21 mouse cellular contexts compared by ENCODE assay signal in genomic region chr5:15961866-15962265, GRCm38 (mm10). TPM values are rescaled to one million over a fixed set of nuclear protein-coding genes. Genes with fewer than 3 reads are reported as not detected.
A peak's percentile ranks its signal among the peaks of the same experiment; 100 is the strongest.
DNase-seq lines count a peak whose midpoint lies in the region; ATAC-seq and TF ChIP-seq lines count a peak whose summit lies in the region.
"Had no signal": no experiment of that assay in that cellular context is flagged by ENCODE, and none has a peak within 500 bp of the region (broad histone marks: within the 10 kb centered on the region; RNA-seq: fewer than 3 reads in every experiment).

No protein-coding gene starts in this region.

- no peak overlapping the region for H3K4me3 ChIP-seq in heart, embryonic 12.5 days
- H3K4me3 ChIP-seq in lung, adult 2 months (replicated peaks; ENCODE audit: extremely low read depth, low read depth, low read length), result no peak overlapping the region
- H3K4me3 ChIP-seq: heart, embryonic 15.5 days; hindbrain, embryonic 13.5 days; intestine, embryonic 15.5 days; kidney, embryonic 15.5 days; liver, embryonic 13.5 days; neural tube, embryonic 12.5 days had no signal

- no peak overlapping the region for H3K9ac ChIP-seq in heart, embryonic 12.5 days
- H3K9ac ChIP-seq: heart, embryonic 15.5 days; hindbrain, embryonic 13.5 days; intestine, embryonic 15.5 days; kidney, embryonic 15.5 days; liver, embryonic 13.5 days; neural tube, embryonic 12.5 days had no signal

- no peak overlapping the region for H3K27ac ChIP-seq in heart, embryonic 12.5 days (ENCODE audit: poor library complexity, severe bottlenecking)
- H3K27ac ChIP-seq: heart, embryonic 15.5 days; hindbrain, embryonic 13.5 days; intestine, embryonic 15.5 days; kidney, embryonic 15.5 days; liver, embryonic 13.5 days; macrophage; neural tube, embryonic 12.5 days had no signal

- 77% methylated on average over 2 of the region's 2 CpGs for WGBS in heart, embryonic 12.5 days
- WGBS in lung, adult 2 months, result 78% methylated on average over 2 of the region's 2 CpGs

- TF ChIP-seq POLR2A in lung, adult 2 months (IDR thresholded peaks at IDR 0.05; ENCODE audit: borderline replicate concordance, extremely low read depth, low read depth, low read length), result no peak

- no peak overlapping the region for H3K4me2 ChIP-seq in heart, embryonic 12.5 days
- H3K4me2 ChIP-seq: heart, embryonic 15.5 days; hindbrain, embryonic 13.5 days; intestine, embryonic 15.5 days; kidney, embryonic 15.5 days; liver, embryonic 13.5 days; midbrain, embryonic 11.5 days; neural tube, embryonic 12.5 days had no signal

- ATAC-seq in heart, embryonic 12.5 days (ENCODE audit: insufficient number of reproducible peaks, low FRiP score), result no peak
- ATAC-seq: intestine, embryonic 15.5 days had no signal

- no peaks in the 10 kb centered on the region for H3K27me3 ChIP-seq in heart, embryonic 12.5 days (replicated peaks)
- H3K27me3 ChIP-seq: heart, embryonic 15.5 days; intestine, embryonic 15.5 days; kidney, embryonic 15.5 days; liver, embryonic 13.5 days had no signal

- H3K36me3 ChIP-seq in heart, embryonic 12.5 days, result no peaks in the 10 kb centered on the region
- H3K36me3 ChIP-seq: heart, embryonic 15.5 days; hindbrain, embryonic 13.5 days; intestine, embryonic 15.5 days; kidney, embryonic 15.5 days; liver, embryonic 13.5 days; neural tube, embryonic 12.5 days had no signal

- DNase-seq in cerebellum, adult 9-10 months, result peak; percentile 67
- no peak for DNase-seq in cerebellum, adult 11 months
- peak; percentile 14 to 26 for DNase-seq in heart, adult 18-20 months
- peak; percentile 38 for DNase-seq in lung, postnatal 10 days
- DNase-seq in lung, adult 2 months, result no peak
- DNase-seq in right cerebral cortex, postnatal 25 days, result no peak
- DNase-seq: B cell, adult 2 months; gastrocnemius, postnatal 25 days; layer of hippocampus, postnatal 36 days; liver, embryonic 13.5 days; spleen, adult 18-20 months; thymus, adult 18-20 months had no signal

- TF ChIP-seq CTCF in lung, adult 2 months (IDR thresholded peaks at IDR 0.05; ENCODE audit: insufficient read depth, low read length), result no peak

- peaks cover 16% of the 10 kb centered on the region for H3K4me1 ChIP-seq in heart, embryonic 12.5 days (replicated peaks)
- H3K4me1 ChIP-seq in lung, adult 2 months (ENCODE audit: control insufficient read depth, insufficient read depth, low read length), result no peaks in the 10 kb centered on the region
- H3K4me1 ChIP-seq: hindbrain, embryonic 13.5 days; kidney, embryonic 15.5 days; liver, embryonic 13.5 days; neural tube, embryonic 12.5 days had no signal

- peaks cover 5% of the 10 kb centered on the region; the same call in 1 of the 2 replicates for H3K9me3 ChIP-seq in heart, embryonic 12.5 days (replicated peaks)
- H3K9me3 ChIP-seq: heart, embryonic 15.5 days; hindbrain, embryonic 13.5 days; intestine, embryonic 15.5 days; kidney, embryonic 15.5 days; liver, embryonic 13.5 days; neural tube, embryonic 12.5 days had no signal

RNA-seq across cellular contexts. Expression of gene Cacna2d1, which starts 27.4 kb away (rescaled TPM):
- 10 to 100 TPM; 82.2 to 87.4 TPM for total RNA-seq in heart, adult 18-20 months (2021)
- 25.4 and 28.1 TPM in 2 replicates for polyA plus RNA-seq in heart, embryonic 12.5 days (2016; fragmentation: Nextera tagmentation; extraction: Ambion mirVana)
- polyA plus RNA-seq in lung, adult 2 months (2012; rRNA removed), result 2.8 and 5.5 TPM in 2 replicates
- total RNA-seq: monocyte, adult 5-6 weeks had no signal
- polyA plus RNA-seq: macrophage had no signal

Comparison
In these comparisons a context has a peak if more than half of its experiments do, and no peak if none do; other contexts are left out.
1. DNase-seq: peak in cerebellum, adult 9-10 months (single experiment), heart, adult 18-20 months (2 of 2) and lung, postnatal 10 days (single experiment); none in cerebellum, adult 11 months (single experiment), lung, adult 2 months (single experiment) and right cerebral cortex, postnatal 25 days (single experiment).